Mouse (Mus musculus) limb, embryonic 14.5 days (tissue): ENCODE data around the gene Gcnt2. TPM values are rescaled to one million over a fixed set of nuclear protein-coding genes. Genes with fewer than 3 reads are reported as not detected.

ENCODE experiments used
- ATAC-seq: fragments of 200-750 bp; cut with Nextera tagmentation; 2 replicates; pipeline ENCODE4 v1.8.0; 2017; ENCODE audit warnings: low read depth, moderate number of reproducible peaks, moderate TSS enrichment; ENCODE audit not compliant: low FRiP score
- DNase-seq: peaks from one replicate; pipeline ENCODE4 v3.0.0-alpha.2; 2015; ENCODE audit warnings: low spot score
- H3K27ac ChIP-seq: fragments of 300-500 bp; sonication (generic); replicated peaks from 2 replicates; pipeline ENCODE4 v1.5.1; 2014; ENCODE audit warnings: low read depth, mild to moderate bottlenecking, low read length, moderate library complexity, mixed read lengths
- H3K27me3 ChIP-seq: fragments of 300-500 bp; sonication (generic); 2 replicates; pipeline ENCODE4 v1.6.1; 2014; ENCODE audit warnings: low read length, mixed read lengths; ENCODE audit not compliant: control insufficient read depth, insufficient read depth
- H3K36me3 ChIP-seq: fragments of 300-500 bp; sonication (generic); 2 replicates; pipeline ENCODE4 v1.6.1; 2014; ENCODE audit warnings: mild to moderate bottlenecking, low read length, moderate library complexity, mixed read lengths; ENCODE audit not compliant: control insufficient read depth, insufficient read depth
- H3K4me1 ChIP-seq: fragments of 300-500 bp; sonication (generic); 2 replicates; pipeline ENCODE4 v1.6.1; 2014; ENCODE audit warnings: antibody characterized with exemption, low read length, mixed read lengths; ENCODE audit not compliant: control insufficient read depth, insufficient read depth
- H3K4me2 ChIP-seq: fragments of 300-500 bp; sonication (generic); replicated peaks from 2 replicates; pipeline ENCODE4 v1.6.1; 2014; ENCODE audit warnings: low read depth, mild to moderate bottlenecking, low read length, moderate library complexity; ENCODE audit not compliant: severe bottlenecking
- H3K4me3 ChIP-seq: fragments of 300-500 bp; sonication (generic); replicated peaks from 2 replicates; pipeline ENCODE4 v1.5.1; 2014; ENCODE audit warnings: low read length
- H3K9ac ChIP-seq: fragments of 300-500 bp; sonication (generic); 2 replicates; pipeline ENCODE4 v1.6.1; 2014; ENCODE audit warnings: mild to moderate bottlenecking, low read depth, low read length, moderate library complexity; ENCODE audit not compliant: severe bottlenecking
- H3K9me3 ChIP-seq: fragments of 300-500 bp; sonication (generic); 2 replicates; pipeline ENCODE4 v1.6.1; 2016; ENCODE audit warnings: low read length; ENCODE audit not compliant: control insufficient read depth
- POLR2A ChIP-seq: fragments of 200-500 bp; IDR thresholded peaks from 2 replicates; pipeline ENCODE4 v1.8.0; 2012; ENCODE audit warnings: inconsistent platforms, mild to moderate bottlenecking, moderate library complexity, borderline replicate concordance; ENCODE audit not compliant: insufficient read depth, insufficient read length; ENCODE audit errors: extremely low read depth
- WGBS: fragments of 180-500 bp; shearing (Covaris S2); extraction: QIAGEN DNeasy Blood & Tissue Kit; methylation state at CpG from one replicate; pipeline ENCODE4 v1.1.7; 2014; 5-methylcytosine and 5-hydroxymethylcytosine counted together
- polyA plus RNA-seq, 2 experiments: library from polyadenylated mRNA; depleted of rRNA in 1 of 2; stranded (reverse) in 1 of 2; unstranded in 1 of 2; fragments of >200 nt; fragmentation: Nextera tagmentation in 1 of 2; extraction: Ambion mirVana in 1 of 2; gene quantifications; 2 replicates each; pipeline versions ENCODE4 v1.2.1 to v1.2.3; 2012 to 2014

Gcnt2 gene
- polyA plus RNA-seq, 2 experiments: 1.7 to 2.5 TPM

DNA sequence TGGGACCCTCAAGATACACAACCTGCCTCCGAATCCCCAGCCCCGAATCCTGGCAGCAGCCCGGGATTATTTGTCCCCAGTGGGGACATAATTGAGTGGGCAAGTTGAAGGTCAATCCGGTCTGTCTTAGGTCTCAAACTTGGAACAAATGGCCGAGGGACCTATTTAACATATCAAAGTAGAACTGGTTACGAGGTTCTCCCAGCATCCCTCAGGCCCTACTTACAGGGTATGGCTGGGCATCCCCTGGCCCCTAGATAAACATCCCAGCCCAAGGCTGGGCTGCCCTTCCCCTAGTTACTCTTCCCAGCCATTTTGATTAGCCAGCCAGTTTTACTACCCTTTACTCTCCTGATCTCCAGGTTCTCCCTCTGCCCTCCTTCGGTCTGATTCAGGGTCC is 8.3 kb upstream of the Gcnt2 start:
- Histone ChIP-seq H3K9me3 (no peaks in the 10 kb centered on the region), H3K4me3 (no peak overlapping the region), H3K36me3 (no peaks in the 10 kb centered on the region), H3K4me1 (no peaks in the 10 kb centered on the region), H3K4me2 (no peak overlapping the region), H3K27ac (no peak overlapping the region), H3K9ac (no peak overlapping the region), H3K27me3 (no peaks in the 10 kb centered on the region)
- ATAC-seq (no peak), DNase-seq (no peak)
- TF ChIP-seq POLR2A: no peak
- 76% methylated on average over 7 of the region's 7 CpGs for WGBS

DNA sequence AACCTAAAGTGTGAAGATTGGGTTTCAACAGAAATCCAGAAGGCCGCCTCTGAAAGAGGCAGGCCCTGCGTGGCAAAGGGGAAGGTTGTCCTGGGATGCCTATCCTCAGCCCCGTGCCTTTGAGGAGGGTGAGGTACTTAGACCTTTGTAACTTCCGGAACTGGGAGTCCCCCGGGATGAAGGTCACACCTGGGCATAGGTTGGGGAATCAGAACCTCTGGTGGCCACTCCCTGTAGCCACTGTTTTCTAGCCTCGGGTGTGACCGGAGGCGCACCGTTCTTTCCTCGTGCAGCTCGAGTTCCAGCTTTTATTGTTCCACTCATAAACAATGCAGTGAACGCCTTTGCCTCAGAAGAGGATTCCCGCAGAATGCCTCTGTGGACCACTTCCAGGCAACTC is 7.6 kb upstream of the Gcnt2 start:
- H3K27me3 ChIP-seq: no peaks in the 10 kb centered on the region
- H3K4me3 ChIP-seq: no peak overlapping the region
- no peak for DNase-seq
- no peaks in the 10 kb centered on the region for H3K9me3 ChIP-seq
- H3K9ac ChIP-seq: no peak overlapping the region
- no peak for ATAC-seq
- H3K4me1 ChIP-seq: no peaks in the 10 kb centered on the region
- no peak overlapping the region for H3K4me2 ChIP-seq
- TF ChIP-seq POLR2A: no peak
- H3K36me3 ChIP-seq: no peaks in the 10 kb centered on the region
- no peak overlapping the region for H3K27ac ChIP-seq
- WGBS: 51% methylated on average over 13 of the region's 13 CpGs

DNA sequence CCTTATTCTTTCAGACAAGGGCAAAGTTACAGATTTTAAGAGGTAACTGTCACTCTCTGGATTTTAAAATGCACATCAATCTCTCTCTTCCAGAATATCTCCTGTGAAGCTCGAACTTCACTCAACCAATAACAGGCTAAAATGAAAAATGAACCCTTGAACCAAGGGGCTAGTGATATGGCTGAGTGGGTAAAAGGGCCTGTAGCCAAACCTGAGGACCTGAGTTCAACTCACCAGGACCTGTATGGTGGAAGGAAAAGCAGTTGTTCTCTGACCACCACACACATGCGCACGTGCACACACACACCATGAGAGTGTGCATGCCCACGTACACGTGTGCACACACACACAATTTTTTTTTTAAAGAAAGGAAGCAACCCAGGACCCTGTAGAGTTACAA is 6.8 kb upstream of the Gcnt2 start:
- no peaks in the 10 kb centered on the region for H3K4me1 ChIP-seq
- no peak overlapping the region for H3K4me2 ChIP-seq
- WGBS: 88% methylated on average over 5 of the region's 5 CpGs
- TF ChIP-seq POLR2A: no peak
- H3K9ac ChIP-seq: no peak overlapping the region
- no peaks in the 10 kb centered on the region for H3K36me3 ChIP-seq
- DNase-seq (no peak), ATAC-seq (no peak)
- H3K27me3 ChIP-seq: no peaks in the 10 kb centered on the region
- no peak overlapping the region for H3K27ac ChIP-seq
- no peaks in the 10 kb centered on the region for H3K9me3 ChIP-seq
- H3K4me3 ChIP-seq: no peak overlapping the region

DNA sequence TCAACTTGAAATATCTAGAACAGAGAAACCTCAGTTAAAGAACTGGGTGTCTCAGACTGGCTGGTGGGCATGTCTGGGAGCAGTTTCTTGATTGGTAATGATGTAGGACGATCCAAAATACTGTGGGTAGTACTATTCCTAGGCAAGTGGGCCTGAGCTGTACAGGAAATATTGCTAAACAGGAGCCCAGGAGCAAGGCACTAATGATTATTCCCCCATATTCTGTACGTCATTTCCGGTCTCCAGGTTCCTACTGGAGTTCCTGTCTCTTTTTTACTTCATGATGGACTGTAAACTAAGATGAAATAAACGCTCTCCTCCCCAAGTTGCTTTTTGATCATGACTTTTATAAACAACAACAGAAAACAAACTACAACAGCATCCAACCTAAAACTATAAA is 5.7 kb upstream of the Gcnt2 start:
- peak overlapping the region; percentile 51 for H3K4me2 ChIP-seq
- H3K4me3 ChIP-seq: peak overlapping the region; percentile 35
- H3K9ac ChIP-seq: peak overlapping the region; percentile 28; the same call in 1 of the 2 replicates
- no peak for DNase-seq
- no peaks in the 10 kb centered on the region for H3K27me3 ChIP-seq
- no peak for ATAC-seq
- no peaks in the 10 kb centered on the region for H3K9me3 ChIP-seq
- no peaks in the 10 kb centered on the region for H3K36me3 ChIP-seq
- H3K4me1 ChIP-seq: no peaks in the 10 kb centered on the region
- no peak overlapping the region for H3K27ac ChIP-seq
- 81% methylated on average over 4 of the region's 4 CpGs for WGBS
- TF ChIP-seq POLR2A: no peak

DNA sequence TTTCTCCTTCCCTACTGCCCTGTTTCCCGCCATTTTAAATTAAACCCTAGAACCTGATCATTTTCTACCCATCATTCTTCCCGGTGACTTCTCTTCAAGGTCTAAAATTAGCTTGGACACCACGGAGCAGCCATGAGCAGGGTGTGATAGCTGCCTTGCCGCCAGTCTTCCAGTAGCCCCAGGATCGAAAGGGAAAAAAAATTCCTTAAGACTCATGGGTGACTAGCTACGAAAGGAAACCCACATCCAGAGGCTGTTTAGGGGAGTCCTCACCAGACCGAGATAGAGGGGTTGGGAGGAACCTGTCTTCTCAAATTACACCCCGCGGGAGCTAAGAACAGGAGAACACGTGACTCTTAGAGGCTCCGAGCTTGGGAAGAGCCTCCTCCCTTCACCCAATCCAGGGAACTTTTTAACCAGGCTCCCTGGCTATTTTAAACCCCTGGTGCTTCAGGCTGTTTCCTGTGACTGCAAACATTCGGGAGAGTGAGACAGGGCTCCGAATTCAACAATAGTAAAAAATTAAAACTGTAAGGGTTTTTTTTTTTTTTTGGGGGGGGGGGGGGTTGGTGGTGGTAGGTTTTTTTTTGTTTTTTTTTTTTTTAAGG is 5.0 kb upstream of the Gcnt2 start:
- no peaks in the 10 kb centered on the region for H3K9me3 ChIP-seq
- H3K27ac ChIP-seq: peak overlapping the region; percentile 6; the same call in 1 of the 2 replicates
- peaks cover 2% of the 10 kb centered on the region; the same call in 1 of the 2 replicates for H3K4me1 ChIP-seq
- no peak for TF ChIP-seq POLR2A
- H3K4me3 ChIP-seq: peak overlapping the region; percentile 35
- peak overlapping the region; percentile 28 for H3K9ac ChIP-seq
- DNase-seq: peak; percentile 86
- 2% methylated on average over 13 of the region's 13 CpGs for WGBS
- H3K36me3 ChIP-seq: no peaks in the 10 kb centered on the region
- H3K4me2 ChIP-seq: peak overlapping the region; percentile 51
- H3K27me3 ChIP-seq: no peaks in the 10 kb centered on the region
- ATAC-seq: peak; percentile 84
